Mouse (Mus musculus) spleen, adult 2 months (tissue): Measurements from ENCODE around the gene Vsx1.

Experiments
- CTCF ChIP-seq: fragments of 200-500 bp; IDR thresholded peaks from 2 replicates; pipeline ENCODE4 v1.5.1; 2011; ENCODE audit warnings: mild to moderate bottlenecking, inconsistent platforms; ENCODE audit not compliant: insufficient read depth, insufficient read length, insufficient replicate concordance; ENCODE audit errors: extremely low read depth
- POLR2A ChIP-seq: fragments of 200-500 bp; IDR thresholded peaks from 2 replicates; pipeline ENCODE4 v1.6.1; 2011; ENCODE audit warnings: low read depth, low read length, inconsistent platforms

- TF ChIP-seq CTCF (no peak), POLR2A (no peak)
Observed at GRCm38 (mm10) chr2:150647681-150648299, 41.4 kb downstream of the Vsx1 start.
